Mouse (Mus musculus) left cerebral cortex, adult 2 months (tissue): ENCODE measurements around the gene Card6. TPM values are rescaled to one million over a fixed set of nuclear protein-coding genes. Genes with fewer than 3 reads are reported as not detected.
"Not testable (repeated sequence)": the region's sequence is repeated elsewhere in the genome, so short reads cannot be mapped to it uniquely, and the experiment has no call there.

Source experiments
- DNase-seq, 2 experiments: peaks; one replicate each; pipeline ENCODE4 v3.0.0; 2021 to 2022; ENCODE audit warnings: low spot score in 2 of 2, mixed read lengths in 1 of 2; ENCODE audit errors: extremely low spot score in 1 of 2
- H3K27ac ChIP-seq: fragments of 200-600 bp; 2 replicates; pipeline ENCODE4 v1.8.1; 2022
- H3K4me3 ChIP-seq: fragments of 200-600 bp; 2 replicates; pipeline ENCODE4 v1.8.1; 2022
- CTCF ChIP-seq: fragments of 200-600 bp; IDR thresholded peaks from 2 replicates; pipeline ENCODE4 v1.8.1; 2022; ENCODE audit warnings: antibody characterized with exemption, mild to moderate bottlenecking, moderate library complexity
- intact Hi-C: fragments of 180-260 bp; cut with DNase I; formaldehyde crosslinking; loops from one replicate; pipeline ENCODE4 v1.15.1; 2025
- total RNA-seq, 2 experiments: library from RNA; stranded (reverse); gene quantifications; 2 replicates each; pipeline ENCODE4 v1.2.3; 2021

Gene Card6
- total RNA-seq, 2 experiments from 2014 or later, result 2.2 to 2.7 TPM

- Histone ChIP-seq H3K27ac (no peak overlapping the region), H3K4me3 (no peak overlapping the region)
- intact Hi-C loops, result no loop called here
- DNase-seq, result no peak
- no peak for TF ChIP-seq CTCF
Observed at GRCm38 (mm10) chr15:5142047-5142446, 33.7 kb upstream of the Card6 start.

- intact Hi-C loops, result no loop called here
- H3K4me3 ChIP-seq, result no peak overlapping the region
- H3K27ac ChIP-seq, result no peak overlapping the region
- no peak for DNase-seq
- TF ChIP-seq CTCF, result no peak
Observed at GRCm38 (mm10) chr15:5140357-5140756, 32.0 kb upstream of the Card6 start.

- DNase-seq, result no peak
- H3K27ac ChIP-seq, result no peak overlapping the region
- no peak for TF ChIP-seq CTCF
- intact Hi-C loops, result no loop called here
- no peak overlapping the region for H3K4me3 ChIP-seq
Observed at GRCm38 (mm10) chr15:5139863-5140262, 31.5 kb upstream of the Card6 start.

- TF ChIP-seq CTCF, result no peak
- H3K27ac ChIP-seq, result no peak overlapping the region
- intact Hi-C loops, result no loop called here
Observed at GRCm38 (mm10) chr15:5139366-5139765, 31.0 kb upstream of the Card6 start.

GRCm38 (mm10) chr15:5138021-5138856 lies 29.9 kb upstream of the Card6 start:
- Histone ChIP-seq H3K27ac (no peak overlapping the region), H3K4me3 (no peak overlapping the region)
- intact Hi-C loops, result no loop called here
- no peak for TF ChIP-seq CTCF
- DNase-seq, result no peak

More at GRCm38 (mm10) chr15:5139366-5139765, 31.0 kb upstream of the Card6 start:
- no peak for DNase-seq
- H3K4me3 ChIP-seq, result no peak overlapping the region

- H3K27ac ChIP-seq, result no peak overlapping the region
- DNase-seq, result no peak
- intact Hi-C loops, result no loop called here
- no peak overlapping the region for H3K4me3 ChIP-seq
- no peak for TF ChIP-seq CTCF
Observed at GRCm38 (mm10) chr15:5134945-5135483, 26.7 kb upstream of the Card6 start.

GRCm38 (mm10) chr15:5134179-5134578 lies 25.8 kb upstream of the Card6 start:
- no peak for DNase-seq
- Histone ChIP-seq H3K4me3 (no peak overlapping the region), H3K27ac (no peak overlapping the region)
- intact Hi-C loops, result no loop called here
- TF ChIP-seq CTCF, result no peak

GRCm38 (mm10) chr15:5133301-5133700 lies 25.0 kb upstream of the Card6 start:
- intact Hi-C loops, result no loop called here
- Histone ChIP-seq H3K4me3 (no peak overlapping the region), H3K27ac (no peak overlapping the region)
- no peak for TF ChIP-seq CTCF
- DNase-seq, result no peak

GRCm38 (mm10) chr15:5130887-5131668 lies 22.7 kb upstream of the Card6 start:
- intact Hi-C loops, DNase-seq, H3K4me3 ChIP-seq, H3K27ac ChIP-seq: not testable (repeated sequence)

GRCm38 (mm10) chr15:5129111-5129805 lies 20.9 kb upstream of the Card6 start:
- Histone ChIP-seq H3K27ac (no peak overlapping the region), H3K4me3 (no peak overlapping the region)
- intact Hi-C loops, result no loop called here
- TF ChIP-seq CTCF, result no peak
- no peak for DNase-seq

- no peak for TF ChIP-seq CTCF
- intact Hi-C loops, result no loop called here
- H3K4me3 ChIP-seq, result no peak overlapping the region
- DNase-seq, result no peak
- H3K27ac ChIP-seq, result no peak overlapping the region
Observed at GRCm38 (mm10) chr15:5128176-5128940, 20.0 kb upstream of the Card6 start.
